Mouse (Mus musculus) embryo, embryonic 11 days (tissue): ENCODE data around the gene Tpst2.

Experiments used
- DNase-seq: peaks from one replicate; pipeline ENCODE4 v3.0.0-alpha.2; 2015

The Tpst2 gene

DNA sequence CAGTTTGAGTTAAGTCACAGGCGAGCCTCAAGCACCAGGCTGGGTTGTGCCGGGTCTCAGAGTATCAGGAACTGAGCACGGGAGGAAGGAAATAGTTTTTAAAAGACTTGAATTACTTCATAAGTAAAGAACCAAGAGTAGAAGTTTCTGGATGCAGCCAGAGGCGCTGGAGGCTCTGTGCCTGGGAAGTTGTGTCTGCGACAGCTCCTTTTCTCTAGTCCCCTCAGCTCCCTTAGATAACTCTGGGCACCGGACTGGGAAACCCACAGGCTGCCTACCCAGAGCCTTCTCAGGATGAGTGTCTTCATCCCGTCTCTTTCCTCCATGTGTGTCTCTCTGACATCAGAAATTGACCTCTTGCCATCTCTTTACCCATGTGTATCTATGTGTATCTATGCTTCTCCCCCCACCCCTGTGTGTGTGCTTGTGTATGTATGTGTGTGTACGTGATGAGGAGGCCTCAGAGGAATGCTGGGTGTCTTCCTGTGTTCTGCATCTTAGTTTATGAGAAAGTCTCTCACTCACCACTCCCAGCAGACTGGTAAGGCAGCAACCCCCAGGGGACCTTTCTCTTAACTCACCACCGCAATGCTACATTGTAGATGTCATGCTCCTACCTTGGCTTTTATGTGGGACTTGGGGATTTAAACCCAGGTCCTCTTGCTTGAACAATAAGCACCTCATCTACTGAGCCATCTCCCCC lies 6.4 kb downstream of the Tpst2 start:
- no peak for DNase-seq

- no peak for DNase-seq
These were observed 7.2 kb downstream of the Tpst2 start for GRCm38 (mm10) chr5:112283543-112284202.

- no peak for DNase-seq
These were observed 7.7 kb downstream of the Tpst2 start for GRCm38 (mm10) chr5:112284203-112284582.

DNA sequence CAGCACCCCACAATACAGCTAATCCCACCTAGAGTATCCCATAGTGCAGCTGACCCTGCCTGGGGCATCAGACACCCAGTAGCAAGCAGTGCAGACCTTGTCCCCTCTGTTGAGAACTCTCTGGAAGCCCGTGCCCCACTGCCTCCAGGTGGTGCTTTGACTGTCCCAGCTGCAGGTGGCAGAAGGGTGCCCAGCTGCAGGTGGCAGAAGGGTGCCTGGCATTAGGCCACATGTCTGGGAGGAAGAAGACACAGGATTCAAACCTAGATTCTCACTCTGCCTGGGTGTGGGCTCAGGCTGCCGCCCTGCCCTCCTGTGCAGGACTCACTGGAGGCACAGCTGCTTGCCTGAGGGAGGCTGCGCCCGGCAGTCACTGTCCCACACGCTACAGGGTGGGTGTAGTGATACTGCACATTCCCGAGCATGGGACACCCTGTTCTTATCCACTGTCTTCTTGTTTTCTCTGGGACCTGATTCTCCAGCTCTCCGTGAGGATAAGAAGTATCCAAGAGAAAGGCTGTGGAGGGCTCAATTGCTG lies 9.1 kb downstream of the Tpst2 start:
- DNase-seq, result no peak

GRCm38 (mm10) chr5:112286608-112286983 lies 10.1 kb downstream of the Tpst2 start:
- DNase-seq, result no peak

DNA sequence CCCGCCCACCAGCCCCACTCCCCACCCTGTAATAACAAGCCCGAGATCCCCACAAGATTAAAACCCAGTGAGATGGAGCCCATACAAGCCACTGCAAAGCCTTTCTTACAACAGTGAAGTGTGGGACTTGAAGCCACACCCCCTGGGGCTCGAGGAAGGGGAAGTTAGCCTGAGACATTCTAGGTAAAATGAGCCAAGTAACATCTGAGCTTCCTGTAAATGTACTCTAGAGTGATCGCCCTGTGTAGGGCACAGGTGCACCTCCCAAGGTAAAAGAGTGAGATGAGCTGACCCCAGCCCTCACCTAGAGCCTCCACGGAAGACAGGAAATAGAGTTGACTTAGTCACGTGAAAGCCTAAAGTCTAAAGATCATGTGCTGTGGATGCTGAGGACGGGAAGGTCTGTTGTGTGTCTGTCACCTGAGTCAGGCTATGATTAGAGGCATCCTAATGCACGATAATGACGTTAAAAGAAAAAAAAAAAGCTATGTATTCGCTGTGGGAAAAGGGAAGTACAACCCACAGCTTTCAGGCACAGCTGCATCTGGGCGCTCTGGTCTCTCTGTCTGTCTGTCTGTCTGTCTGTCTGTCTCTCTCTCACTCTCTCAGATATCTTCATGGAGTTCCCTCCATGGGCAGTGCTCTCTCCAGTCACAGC lies 10.6 kb downstream of the Tpst2 start:
- no peak for DNase-seq

DNA sequence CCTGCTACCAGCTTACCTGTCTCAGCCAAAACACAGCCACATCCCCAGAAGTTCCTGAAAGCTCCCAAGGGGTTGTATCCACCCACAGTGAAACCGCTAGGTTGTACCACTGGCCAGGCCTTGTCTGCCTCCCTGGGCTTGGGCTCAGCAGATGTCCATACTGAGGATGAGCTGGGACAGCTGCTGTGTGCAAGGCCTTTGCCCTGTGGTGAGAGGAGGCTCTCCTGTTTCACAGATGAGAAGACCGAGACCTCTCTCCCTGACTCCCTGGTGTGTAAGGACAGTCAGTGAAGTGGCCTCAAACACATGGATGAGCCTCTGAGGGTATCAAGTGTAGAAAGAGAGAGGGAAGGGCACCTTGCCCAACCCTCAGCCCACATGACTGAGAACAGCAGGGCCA lies 11.2 kb downstream of the Tpst2 start:
- no peak for DNase-seq

DNA sequence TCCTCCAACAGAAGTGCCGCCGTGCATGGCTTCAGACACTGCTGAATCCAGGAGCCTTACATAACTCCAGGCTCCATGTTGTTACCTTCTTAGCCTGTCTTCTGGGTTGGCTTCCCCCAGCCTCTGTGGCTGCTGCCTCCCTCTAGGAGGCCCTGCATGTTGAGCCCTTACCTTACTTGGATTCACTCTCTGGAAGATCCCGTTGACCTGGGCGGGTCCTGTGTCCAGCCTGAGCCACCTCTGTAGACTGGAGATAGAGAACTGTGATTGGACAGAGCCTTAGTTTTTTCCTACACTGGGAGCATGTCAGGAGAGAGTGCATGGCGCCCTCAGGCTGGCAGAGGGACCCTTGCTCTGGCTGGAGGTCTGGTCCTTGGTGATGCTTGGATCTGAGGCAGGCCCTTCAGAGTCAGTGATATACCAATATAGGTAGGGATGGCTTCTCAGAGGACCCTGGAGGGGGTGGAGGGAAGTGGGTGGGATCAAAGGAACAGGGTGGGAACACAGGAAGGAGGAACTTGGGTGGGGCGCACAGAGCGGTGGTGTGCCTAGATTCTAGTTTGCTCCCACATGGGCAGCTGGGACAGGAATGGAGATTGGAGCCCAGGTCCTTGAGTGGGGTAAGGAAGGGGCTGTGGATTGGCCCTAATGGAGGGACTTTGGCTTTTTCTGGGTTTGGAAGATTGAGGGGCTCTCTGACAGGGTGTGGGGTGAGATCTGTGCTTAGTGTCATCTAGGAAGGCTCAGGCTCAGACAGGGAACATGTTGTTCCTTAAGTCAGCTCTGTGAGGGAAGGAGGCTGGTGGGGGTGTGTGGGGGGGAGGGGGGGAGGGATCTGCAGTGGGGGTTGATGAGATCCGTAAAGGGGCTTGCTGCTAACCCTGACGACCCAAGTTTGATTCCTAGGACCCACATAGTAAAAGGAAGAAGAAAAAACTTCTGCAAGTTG lies 12.0 kb downstream of the Tpst2 start:
- DNase-seq, result no peak

DNA sequence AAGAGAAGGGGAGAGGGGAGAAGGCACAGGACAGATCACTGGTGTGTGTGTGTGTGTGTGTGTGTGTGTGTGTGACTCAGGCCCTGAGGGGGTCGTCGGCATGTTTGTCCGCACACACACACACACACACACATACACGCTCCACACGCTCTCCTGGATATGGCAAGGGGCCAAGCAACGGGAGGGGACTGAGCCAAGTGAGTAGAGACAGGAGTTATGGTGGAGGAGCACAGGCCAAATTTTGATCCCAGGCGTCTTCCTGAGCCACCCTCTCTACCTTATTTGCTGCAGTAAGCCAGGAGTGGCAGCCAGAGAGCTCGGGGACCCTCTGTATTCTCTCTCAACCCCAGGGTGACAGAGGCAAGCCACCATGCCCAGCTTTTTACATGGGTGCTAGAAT lies 12.7 kb downstream of the Tpst2 start:
- no peak for DNase-seq

- no peak for DNase-seq
These were observed 13.5 kb downstream of the Tpst2 start for GRCm38 (mm10) chr5:112289819-112290535.

DNA sequence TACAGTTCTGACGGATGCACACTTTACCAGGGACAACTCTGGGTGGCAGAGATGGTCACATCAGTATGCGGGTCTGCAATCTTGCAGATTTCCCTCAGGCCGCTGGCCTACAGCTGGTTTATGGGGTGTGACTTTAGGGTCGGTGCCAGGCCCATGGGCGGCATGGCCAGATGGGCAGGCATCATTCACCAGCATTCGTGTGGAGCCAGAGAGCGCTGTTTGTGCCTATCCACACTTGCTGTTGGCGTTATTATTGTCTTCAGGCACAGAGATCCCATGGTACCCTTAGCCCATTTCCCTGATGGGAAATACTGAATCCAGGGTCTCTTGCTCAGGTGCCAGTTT lies 14.0 kb downstream of the Tpst2 start:
- no peak for DNase-seq

- DNase-seq, result no peak
These were observed 15.4 kb downstream of the Tpst2 start for GRCm38 (mm10) chr5:112291866-112292265.

DNA sequence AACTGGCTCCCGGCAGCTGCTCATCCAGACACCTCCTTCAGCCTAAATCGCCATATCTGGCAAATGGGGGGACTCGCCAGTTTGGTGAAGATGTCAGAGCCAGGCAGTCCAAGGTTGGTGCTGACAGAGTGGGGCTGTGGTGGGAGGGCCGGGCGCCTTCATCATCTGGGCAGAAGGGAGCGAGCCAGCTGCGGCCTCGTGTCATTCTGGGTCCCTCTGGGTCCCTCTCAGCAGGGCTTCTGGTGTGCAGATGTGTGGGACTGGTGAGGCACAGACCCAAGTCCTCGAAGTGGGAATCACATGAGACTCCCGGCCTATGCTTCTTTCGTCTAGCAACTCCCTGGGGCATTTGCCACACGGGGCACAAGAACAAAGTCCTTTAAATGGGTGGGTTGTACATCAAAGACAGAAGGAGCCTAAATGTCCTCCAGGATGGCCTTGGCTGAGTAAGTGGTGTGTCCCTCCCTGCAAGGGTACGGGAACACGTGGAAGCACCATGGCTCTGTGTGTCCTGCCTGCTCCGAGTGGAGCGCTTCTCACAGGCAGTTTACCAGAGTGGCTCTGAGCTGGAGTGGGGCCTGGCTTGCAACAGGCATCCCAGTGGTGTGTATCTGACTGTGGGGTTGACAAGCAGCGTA lies 16.0 kb downstream of the Tpst2 start:
- DNase-seq, result no peak

DNA sequence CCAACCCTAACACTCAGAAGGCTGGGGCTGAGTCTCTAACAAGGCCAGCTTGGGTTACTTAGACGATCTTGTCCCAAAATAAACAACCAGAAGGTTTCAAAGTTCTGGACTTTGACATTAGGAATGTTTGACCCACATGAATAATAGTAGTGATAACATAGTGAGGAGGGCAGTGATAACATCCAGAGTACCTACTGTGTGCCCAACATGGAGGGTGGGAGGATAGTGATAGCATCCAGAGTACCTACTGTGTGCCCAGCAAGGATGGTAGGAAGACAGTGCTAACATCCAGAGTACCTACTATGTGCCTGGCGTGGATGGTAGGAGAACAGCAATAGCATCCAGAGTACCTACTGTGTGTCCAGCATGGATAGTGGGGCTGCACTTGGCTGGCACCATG lies 17.3 kb downstream of the Tpst2 start:
- DNase-seq, result no peak

DNA sequence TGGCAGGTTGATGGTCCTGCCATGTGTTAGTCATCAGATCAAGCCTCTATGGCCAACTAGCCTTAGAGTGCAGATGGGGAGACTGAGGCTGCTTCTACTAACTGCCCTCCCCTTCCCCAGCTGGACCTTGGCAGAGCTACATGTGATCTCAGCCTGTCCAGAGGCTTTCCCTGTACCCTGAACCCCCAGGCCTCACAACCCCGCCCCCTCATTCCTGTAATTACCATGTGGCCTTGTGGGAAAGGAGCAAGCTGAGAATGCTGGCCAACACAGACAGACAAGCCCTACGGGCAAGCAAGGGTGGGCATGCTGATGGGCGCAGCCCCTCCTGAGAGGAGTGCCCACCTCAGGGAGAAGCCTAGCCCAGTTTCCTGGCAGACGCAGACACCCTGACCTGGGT lies 18.2 kb downstream of the Tpst2 start:
- no peak for DNase-seq

- no peak for DNase-seq
These were observed 18.7 kb downstream of the Tpst2 start for GRCm38 (mm10) chr5:112295162-112295561.

GRCm38 (mm10) chr5:112295564-112295963 lies 19.1 kb downstream of the Tpst2 start:
- no peak for DNase-seq

DNA sequence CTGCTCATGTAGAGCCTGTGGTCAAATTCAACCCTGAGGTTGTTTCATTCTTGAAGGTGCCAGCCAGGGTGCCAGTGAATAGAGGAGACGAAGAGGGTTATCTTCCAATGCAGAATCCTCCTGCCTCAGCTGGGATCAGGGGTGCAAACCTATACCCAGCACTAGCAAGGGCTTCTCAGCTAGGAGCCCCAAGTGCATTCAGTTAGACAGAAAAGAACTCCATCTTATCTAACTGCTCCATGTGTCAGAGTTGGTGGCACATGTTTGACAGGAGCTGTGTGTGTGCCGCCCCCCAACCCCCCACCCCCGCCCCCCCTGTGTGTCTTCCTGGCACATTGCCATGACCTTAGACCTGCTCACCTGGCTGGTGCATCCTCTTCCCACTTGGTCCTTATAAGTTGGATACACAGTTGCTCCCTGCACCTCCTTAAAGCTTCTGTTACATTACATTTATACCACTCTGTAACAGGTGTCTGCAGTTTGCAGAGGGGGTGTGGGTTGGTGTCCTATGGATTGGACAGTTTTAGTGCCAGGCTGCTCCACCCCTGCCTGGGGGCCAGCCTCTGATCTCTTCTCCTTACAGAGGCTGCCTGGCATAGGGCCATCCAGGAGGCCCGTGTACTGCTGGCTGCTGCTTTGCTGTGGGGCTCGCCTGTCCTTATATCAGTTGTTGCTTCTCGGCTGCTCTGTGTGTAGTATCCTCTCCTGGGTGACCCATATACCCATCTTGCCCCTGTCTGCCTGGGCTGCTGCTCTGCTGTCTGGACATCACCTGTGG lies 20.1 kb downstream of the Tpst2 start:
- no peak for DNase-seq

GRCm38 (mm10) chr5:112297257-112297656 lies 20.8 kb downstream of the Tpst2 start:
- no peak for DNase-seq

DNA sequence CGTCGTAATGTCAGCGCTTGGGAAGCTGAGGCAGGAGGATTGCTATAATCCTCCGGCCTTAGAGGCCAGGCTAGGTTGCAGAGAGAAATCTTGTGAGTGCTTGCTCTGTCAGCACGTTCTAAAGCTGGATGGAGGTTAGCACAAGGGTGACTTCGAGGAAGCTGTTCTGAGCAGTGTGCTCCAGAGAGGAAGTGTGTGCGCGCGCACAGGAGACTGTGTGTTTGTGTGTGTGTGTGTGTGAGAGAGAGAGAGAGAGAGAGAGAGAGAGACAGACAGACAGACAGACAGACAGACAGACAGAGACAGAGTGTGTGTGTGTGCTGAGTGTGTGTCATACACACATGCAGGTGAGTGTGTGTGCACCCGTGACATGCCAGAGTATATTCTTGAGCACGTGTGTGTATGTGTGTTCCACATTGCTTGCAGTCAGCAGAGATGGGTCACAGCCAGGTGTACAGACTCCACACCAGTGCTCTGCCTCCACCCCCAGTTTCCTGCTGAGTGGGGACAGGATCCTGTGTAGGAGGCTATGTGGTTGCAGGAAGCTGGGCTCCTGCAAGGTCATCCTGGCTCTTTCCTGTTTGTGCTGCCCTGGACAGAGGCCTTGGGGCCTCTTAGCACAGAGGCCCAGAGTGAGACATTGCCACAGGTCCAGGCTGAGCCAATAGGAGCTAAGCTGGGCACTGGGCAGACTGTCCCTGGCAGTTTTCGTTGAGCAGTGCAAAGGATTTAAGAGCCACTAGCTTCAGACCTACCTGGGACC lies 21.9 kb downstream of the Tpst2 start:
- no peak for DNase-seq
